Mouse (Mus musculus): ENCODE results near the gene Brat1.

DNA sequence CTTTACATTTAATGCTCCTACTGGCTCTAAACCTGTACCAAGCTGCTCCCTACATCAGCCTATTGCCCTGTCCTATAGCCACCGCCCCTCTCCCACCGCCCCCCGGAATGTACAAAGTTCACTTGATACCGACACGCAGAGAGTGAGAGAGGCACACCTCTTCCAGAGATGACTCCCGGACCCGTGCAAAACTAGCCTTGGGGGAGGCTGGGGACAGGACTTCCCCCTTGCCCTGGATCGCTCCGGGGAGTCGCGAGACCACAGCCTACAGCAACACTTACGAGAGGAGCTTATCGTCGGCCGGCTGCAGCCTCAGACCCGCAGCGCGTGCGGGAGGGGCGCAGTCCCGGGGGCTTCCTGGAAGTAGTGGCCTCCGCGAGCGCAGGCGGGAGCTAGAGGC is 3.1 kb upstream of the Brat1 start:
- no peak for TF ChIP-seq CTCF (IDR thresholded peaks at IDR 0.05; ENCODE audit: control insufficient read depth, insufficient read depth, insufficient replicate concordance, low read depth, low read length)
- TF ChIP-seq POLR2A (IDR thresholded peaks at IDR 0.05; ENCODE audit: control insufficient read depth, low read depth, low read length), result no peak
